Mouse (Mus musculus) adrenal gland, adult 8-10 months (tissue): Measurements from ENCODE around the gene Exoc7. TPM values are rescaled to one million over a fixed set of nuclear protein-coding genes. Genes with fewer than 3 reads are reported as not detected.
"Not testable (repeated sequence)": the region's sequence is repeated elsewhere in the genome, so short reads cannot be mapped to it uniquely, and the experiment has no call there.

Experiments used
- DNase-seq: peaks from one replicate; pipeline ENCODE4 v3.0.0; 2022
- total RNA-seq, 4 experiments: library from RNA; stranded (reverse); gene quantifications; 2 replicates each; pipeline ENCODE4 v1.2.4; 2022

Exoc7 gene
- total RNA-seq, 4 experiments from 2014 or later, result 61.0 to 83.9 (median 72.6) TPM

- not testable (repeated sequence) for DNase-seq
Measured at GRCm38 (mm10) chr11:116277184-116277583, 29.8 kb downstream of the Exoc7 start.

GRCm38 (mm10) chr11:116274045-116274666 lies 32.9 kb downstream of the Exoc7 start, which contains the start of gene Srp68:
Srp68 (minus strand) TSS chr11:116274217.
- peak; percentile 90 for DNase-seq

- no peak for DNase-seq
Measured at GRCm38 (mm10) chr11:116273469-116274044, 33.5 kb downstream of the Exoc7 start.

GRCm38 (mm10) chr11:116272589-116273468 lies 34.2 kb downstream of the Exoc7 start:
- no peak for DNase-seq

- DNase-seq, result no peak
Measured at GRCm38 (mm10) chr11:116269560-116269959, 37.5 kb downstream of the Exoc7 start.

GRCm38 (mm10) chr11:116268313-116268712 lies 38.7 kb downstream of the Exoc7 start:
- DNase-seq, result no peak

- no peak for DNase-seq
Measured at GRCm38 (mm10) chr11:116267637-116268036, 39.4 kb downstream of the Exoc7 start.

- no peak for DNase-seq
Measured at GRCm38 (mm10) chr11:116265850-116266249, 41.2 kb downstream of the Exoc7 start.

- no peak for DNase-seq
Measured at GRCm38 (mm10) chr11:116265352-116265751, 41.7 kb downstream of the Exoc7 start.

GRCm38 (mm10) chr11:116260259-116260658 lies 46.8 kb downstream of the Exoc7 start:
- no peak for DNase-seq

GRCm38 (mm10) chr11:116259461-116259860 lies 47.6 kb downstream of the Exoc7 start:
- no peak for DNase-seq

- no peak for DNase-seq
Measured at GRCm38 (mm10) chr11:116255982-116256675, 50.9 kb downstream of the Exoc7 start.

GRCm38 (mm10) chr11:116255090-116255981 lies 51.7 kb downstream of the Exoc7 start:
- DNase-seq, result no peak

GRCm38 (mm10) chr11:116254627-116255026 lies 52.4 kb downstream of the Exoc7 start:
- DNase-seq, result no peak

- no peak for DNase-seq
Measured at GRCm38 (mm10) chr11:116253076-116253600, 53.9 kb downstream of the Exoc7 start.

GRCm38 (mm10) chr11:116250898-116251297 lies 56.1 kb downstream of the Exoc7 start:
- DNase-seq, result no peak

- no peak for DNase-seq
Measured at GRCm38 (mm10) chr11:116247502-116248222, 59.4 kb downstream of the Exoc7 start.

- DNase-seq, result no peak
Measured at GRCm38 (mm10) chr11:116245616-116246015, 61.4 kb downstream of the Exoc7 start.

GRCm38 (mm10) chr11:116244580-116244979 lies 62.5 kb downstream of the Exoc7 start:
- no peak for DNase-seq

- DNase-seq, result no peak
Measured at GRCm38 (mm10) chr11:116241744-116242235, 65.2 kb downstream of the Exoc7 start.
